In genomic region chr1:120270115-120270514, GRCm38 (mm10) we compare ENCODE assay signal across 19 mouse cellular contexts. TPM values are rescaled to one million over a fixed set of nuclear protein-coding genes. Genes with fewer than 3 reads are reported as not detected.
DNase-seq lines count a peak whose midpoint lies in the region; ATAC-seq and TF ChIP-seq lines count a peak whose summit lies in the region.
"Had no signal": no experiment of that assay in that cellular context is flagged by ENCODE, and none has a peak within 500 bp of the region (broad histone marks: within the 10 kb centered on the region; RNA-seq: fewer than 3 reads in every experiment).

No protein-coding gene starts in this region.

- no peak overlapping the region for H3K4me3 ChIP-seq in midbrain, embryonic 10.5 days
- no peak overlapping the region for H3K4me3 ChIP-seq in midbrain, embryonic 16.5 days (ENCODE audit: low read depth, low read length)
- H3K4me3 ChIP-seq in limb, embryonic 10.5 days, result no peak overlapping the region
- peak overlapping the region; percentile 68 for H3K4me3 ChIP-seq in liver, embryonic 16.5 days (ENCODE audit: low read depth, low read length)
- no peak overlapping the region for H3K4me3 ChIP-seq in cerebellum, adult 2 months (replicated peaks; ENCODE audit: insufficient read depth, low read depth, low read length)
- H3K4me3 ChIP-seq: hindbrain, embryonic 13.5 days; intestine, embryonic 15.5 days; midbrain, embryonic 13.5 days had no signal

- peaks cover 8% of the 10 kb centered on the region for H3K4me1 ChIP-seq in midbrain, embryonic 10.5 days
- peaks cover 4% of the 10 kb centered on the region; the same call in 1 of the 2 replicates for H3K4me1 ChIP-seq in midbrain, embryonic 16.5 days (ENCODE audit: control insufficient read depth, insufficient read depth, low read length)
- peaks cover 8% of the 10 kb centered on the region for H3K4me1 ChIP-seq in limb, embryonic 10.5 days
- peaks cover 65% of the 10 kb centered on the region for H3K4me1 ChIP-seq in liver, embryonic 16.5 days (ENCODE audit: control insufficient read depth, low read depth, low read length)
- 0 out of 2 replicates have a peak, but pooled peaks cover 3% of the 10 kb centered on the region for H3K4me1 ChIP-seq in cerebellum, adult 2 months (ENCODE audit: control insufficient read depth, insufficient read depth, low read length)

- H3K4me2 ChIP-seq in midbrain, embryonic 16.5 days (ENCODE audit: low read length), result no peak overlapping the region
- H3K4me2 ChIP-seq in liver, embryonic 16.5 days (ENCODE audit: low read depth, low read length), result peak overlapping the region; percentile 89
- H3K4me2 ChIP-seq: hindbrain, embryonic 13.5 days; intestine, embryonic 15.5 days; lung, embryonic 14.5 days; midbrain, embryonic 13.5 days had no signal

- no peak overlapping the region for H3K9ac ChIP-seq in midbrain, embryonic 16.5 days (ENCODE audit: low read depth, low read length)
- H3K9ac ChIP-seq in liver, embryonic 16.5 days (ENCODE audit: low read depth, low read length), result peak overlapping the region; percentile 72
- H3K9ac ChIP-seq: hindbrain, embryonic 13.5 days; intestine, embryonic 15.5 days; lung, embryonic 14.5 days; midbrain, embryonic 13.5 days had no signal

- TF ChIP-seq CTCF in cerebellum, adult 2 months (IDR thresholded peaks at IDR 0.05; ENCODE audit: borderline replicate concordance, insufficient read depth, low read depth, low read length), result no peak

- H3K27ac ChIP-seq in midbrain, embryonic 10.5 days (replicated peaks), result 0 out of 2 replicates have a peak overlapping the region, but pooled peaks have one; percentile 33
- no peak overlapping the region for H3K27ac ChIP-seq in midbrain, embryonic 16.5 days (ENCODE audit: low read length)
- 0 out of 2 replicates have a peak overlapping the region, but pooled peaks have one; percentile 30 for H3K27ac ChIP-seq in limb, embryonic 10.5 days
- H3K27ac ChIP-seq in liver, embryonic 16.5 days (ENCODE audit: low read length), result peak overlapping the region; percentile 77
- H3K27ac ChIP-seq in cerebellum, adult 2 months (ENCODE audit: insufficient read depth, low read length), result no peak overlapping the region
- H3K27ac ChIP-seq: hindbrain, embryonic 13.5 days; intestine, embryonic 15.5 days; macrophage; midbrain, embryonic 13.5 days had no signal

- TF ChIP-seq POLR2A in cerebellum, adult 2 months (IDR thresholded peaks at IDR 0.05; ENCODE audit: borderline replicate concordance, insufficient read depth, low read length), result no peak

- 79% methylated on average over 7 of the region's 7 CpGs for WGBS in midbrain, embryonic 10.5 days
- WGBS in midbrain, embryonic 16.5 days, result 74% methylated on average over 7 of the region's 7 CpGs
- 66% methylated on average over 7 of the region's 7 CpGs for WGBS in limb, embryonic 10.5 days
- 52% methylated on average over 7 of the region's 7 CpGs for WGBS in liver, embryonic 16.5 days (ENCODE audit: insufficient replicate concordance)
- 75% methylated on average over 7 of the region's 7 CpGs for WGBS in cerebellum, adult 2 months

- H3K9me3 ChIP-seq in midbrain, embryonic 10.5 days (replicated peaks), result no peaks in the 10 kb centered on the region
- no peaks in the 10 kb centered on the region for H3K9me3 ChIP-seq in midbrain, embryonic 16.5 days (replicated peaks; ENCODE audit: control insufficient read depth, low read length, poor library complexity, severe bottlenecking)
- H3K9me3 ChIP-seq in limb, embryonic 10.5 days (replicated peaks), result no peaks in the 10 kb centered on the region
- no peaks in the 10 kb centered on the region for H3K9me3 ChIP-seq in liver, embryonic 16.5 days (replicated peaks; ENCODE audit: control insufficient read depth, low read length)
- H3K9me3 ChIP-seq: hindbrain, embryonic 13.5 days; intestine, embryonic 15.5 days; midbrain, embryonic 13.5 days had no signal

- DNase-seq in adrenal gland, postnatal 14 days, result peak; percentile 12
- DNase-seq in adrenal gland, adult 18-20 months (ENCODE audit: low spot score in 2 of 2), result no peak
- no peak for DNase-seq in midbrain, embryonic 10.5 days (ENCODE audit: low spot score)
- DNase-seq in limb, embryonic 10.5 days (ENCODE audit: low spot score), result no peak
- DNase-seq in urinary bladder, adult 18-20 months (ENCODE audit: low spot score in 2 of 2), result no peak
- DNase-seq in cerebellum, adult 2 months, result no peak
- DNase-seq: adrenal gland, adult 8-10 months; cerebellum, adult 8-10 months; left cerebral cortex, postnatal 4 days; lung, embryonic 14.5 days; thymus, adult 18-20 months had no signal

- no peak for ATAC-seq in midbrain, embryonic 16.5 days
- peak; percentile 30 for ATAC-seq in liver, embryonic 16.5 days (ENCODE audit: low read depth)
- ATAC-seq: forebrain, embryonic 14.5 days; midbrain, embryonic 13.5 days had no signal

- peaks cover 14% of the 10 kb centered on the region for H3K27me3 ChIP-seq in midbrain, embryonic 10.5 days (ENCODE audit: low read depth, poor library complexity, severe bottlenecking)
- H3K27me3 ChIP-seq in midbrain, embryonic 16.5 days (ENCODE audit: control insufficient read depth, insufficient read depth, low read depth, low read length), result no peaks in the 10 kb centered on the region
- H3K27me3 ChIP-seq in limb, embryonic 10.5 days (ENCODE audit: low read depth, poor library complexity, severe bottlenecking), result peaks cover 5% of the 10 kb centered on the region; the same call in 1 of the 2 replicates
- no peaks in the 10 kb centered on the region for H3K27me3 ChIP-seq in liver, embryonic 16.5 days (ENCODE audit: control insufficient read depth, insufficient read depth, low read depth, low read length)
- no peaks in the 10 kb centered on the region for H3K27me3 ChIP-seq in cerebellum, adult 2 months (ENCODE audit: control insufficient read depth, insufficient read depth, low read length)
- H3K27me3 ChIP-seq: CH12.LX; intestine, embryonic 15.5 days had no signal

- no peaks in the 10 kb centered on the region for H3K36me3 ChIP-seq in midbrain, embryonic 10.5 days
- H3K36me3 ChIP-seq in midbrain, embryonic 16.5 days (ENCODE audit: control insufficient read depth, insufficient read depth, low read length), result no peaks in the 10 kb centered on the region
- no peaks in the 10 kb centered on the region for H3K36me3 ChIP-seq in limb, embryonic 10.5 days
- no peaks in the 10 kb centered on the region for H3K36me3 ChIP-seq in liver, embryonic 16.5 days (ENCODE audit: control insufficient read depth, insufficient read depth)
- H3K36me3 ChIP-seq: hindbrain, embryonic 13.5 days; intestine, embryonic 15.5 days; midbrain, embryonic 13.5 days had no signal

RNA-seq across cellular contexts. Expression of gene Steap3, which starts 2.4 kb away (rescaled TPM):
- 20.8 and 29.6 TPM in 2 replicates for total RNA-seq in adrenal gland, postnatal 14 days (2021)
- total RNA-seq in adrenal gland, adult 18-20 months (2021), result 10 to 100 TPM; 21.7 to 27.8 TPM
- 3.4 and 3.5 TPM in 2 replicates for polyA plus RNA-seq in midbrain, embryonic 10.5 days (2016; fragmentation: Nextera tagmentation; extraction: Ambion mirVana)
- 2.7 and 3.7 TPM in 2 replicates for polyA plus RNA-seq in midbrain, embryonic 16.5 days (2015; fragmentation: Nextera tagmentation; extraction: Ambion mirVana)
- polyA plus RNA-seq in limb, embryonic 10.5 days (2016; fragmentation: Nextera tagmentation; extraction: Ambion mirVana), result 4.5 TPM in 2 replicates
- polyA plus RNA-seq in liver, embryonic 16.5 days (2015; fragmentation: Nextera tagmentation; extraction: Ambion mirVana), result 38.4 and 42.6 TPM in 2 replicates
- 3.5 and 3.9 TPM in 2 replicates for polyA plus RNA-seq in cerebellum, adult 2 months (2012; rRNA removed)

Comparison
In these comparisons a context has a peak if more than half of its experiments do, and no peak if none do; other contexts are left out.
1. H3K27ac ChIP-seq: peak in midbrain, embryonic 10.5 days (single experiment), limb, embryonic 10.5 days (single experiment) and liver, embryonic 16.5 days (single experiment); none in midbrain, embryonic 16.5 days (single experiment) and cerebellum, adult 2 months (single experiment).